Comparison of ENCODE assay signal across 16 mouse cellular contexts in the genomic region with DNA sequence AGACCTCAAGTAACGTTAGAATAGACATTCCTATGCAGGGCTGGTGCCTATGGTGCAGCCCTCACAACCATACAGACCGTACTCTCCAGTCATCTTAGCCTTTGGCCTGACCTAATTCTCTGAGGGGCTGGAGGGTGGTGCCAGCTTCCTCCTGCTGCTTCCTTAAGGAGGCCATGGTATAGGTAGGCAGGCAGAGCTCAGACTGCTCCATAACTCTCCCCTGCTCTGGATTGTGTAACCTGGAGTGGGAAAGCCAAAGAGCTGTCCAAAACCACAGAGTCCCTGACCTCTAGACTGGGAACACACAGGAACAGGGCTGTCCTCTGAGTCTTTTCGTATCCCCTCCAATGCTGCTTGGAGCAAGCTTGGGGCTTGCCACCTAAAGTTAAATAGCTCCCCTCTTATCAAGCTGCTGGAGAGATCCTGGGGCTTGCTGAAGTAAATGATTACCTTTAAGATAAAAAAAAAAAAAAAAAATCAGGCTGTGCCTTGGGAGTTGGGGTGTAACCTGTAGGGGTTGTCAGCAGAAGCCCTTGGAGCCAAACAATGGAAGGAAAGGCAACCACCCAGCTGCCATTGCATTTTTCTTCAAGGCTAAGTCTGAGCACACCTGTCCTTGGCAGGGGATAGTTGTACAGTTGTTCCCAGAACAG. TPM values are rescaled to one million over a fixed set of nuclear protein-coding genes. Genes with fewer than 3 reads are reported as not detected.
DNase-seq lines count a peak whose midpoint lies in the region; ATAC-seq and TF ChIP-seq lines count a peak whose summit lies in the region.
"Had no signal": no experiment of that assay in that cellular context is flagged by ENCODE, and none has a peak within 500 bp of the region (broad histone marks: within the 10 kb centered on the region; RNA-seq: fewer than 3 reads in every experiment).

No protein-coding gene starts in this region.

- ATAC-seq in liver, embryonic 13.5 days (ENCODE audit: low read depth), result peak; percentile 52
- ATAC-seq: forebrain, embryonic 14.5 days; inflammation-experienced regulatory T-cells, adult 6 months had no signal

- no peak for TF ChIP-seq POLR2A in myocyte (IDR thresholded peaks at IDR 0.05; ENCODE audit: insufficient read length, low read depth)

- 62% methylated on average over 3 of the region's 3 CpGs for WGBS in liver, embryonic 13.5 days (ENCODE audit: insufficient replicate concordance)

- H3K4me3 ChIP-seq in liver, embryonic 13.5 days (replicated peaks), result no peak overlapping the region
- no peak overlapping the region for H3K4me3 ChIP-seq in myocyte
- no peak overlapping the region for H3K4me3 ChIP-seq in gastrocnemius, adult 2 months
- H3K4me3 ChIP-seq: embryonic facial prominence, embryonic 15.5 days; limb, embryonic 15.5 days had no signal

- no peak overlapping the region for H3ac ChIP-seq in myocyte (ENCODE audit: control insufficient read depth, insufficient read length)

- H3K27ac ChIP-seq in liver, embryonic 13.5 days, result peak overlapping the region; percentile 34; the same call in 1 of the 2 replicates
- H3K27ac ChIP-seq in gastrocnemius, adult 2 months, result no peak overlapping the region
- H3K27ac ChIP-seq: embryonic facial prominence, embryonic 15.5 days; limb, embryonic 15.5 days had no signal

- no peaks in the 10 kb centered on the region for H3K79me2 ChIP-seq in myocyte (ENCODE audit: control insufficient read depth, insufficient read depth)

- no peaks in the 10 kb centered on the region for H3K36me3 ChIP-seq in liver, embryonic 13.5 days
- H3K36me3 ChIP-seq in myocyte (ENCODE audit: control insufficient read depth, insufficient read depth), result no peaks in the 10 kb centered on the region
- H3K36me3 ChIP-seq: embryonic facial prominence, embryonic 15.5 days; limb, embryonic 15.5 days had no signal

- intact Hi-C loops in heart, postnatal 14 days (cut with DNase I), result no loop called here
- intact Hi-C loops in gastrocnemius, adult 2 months (cut with DNase I), result no loop called here

- TF ChIP-seq CTCF in gastrocnemius, adult 2 months (IDR thresholded peaks at IDR 0.05), result no peak

- DNase-seq in adrenal gland, adult 2 months, result peak; percentile 71
- no peak for DNase-seq in adrenal gland, postnatal 4 days (ENCODE audit: low spot score in 2 of 2)
- peak; percentile 67 for DNase-seq in adipocyte (ENCODE audit: low spot score)
- DNase-seq in liver, embryonic 13.5 days, result no peak
- no peak for DNase-seq in heart, postnatal 14 days
- DNase-seq in layer of hippocampus, adult 9-11 months, result no peak
- no peak for DNase-seq in gastrocnemius, adult 2 months
- DNase-seq: cerebellum, adult 11-12 months; heart, postnatal 36 days had no signal

- H3K4me1 ChIP-seq in liver, embryonic 13.5 days (replicated peaks), result peaks cover 25% of the 10 kb centered on the region

- H3K4me2 ChIP-seq in liver, embryonic 13.5 days, result no peak overlapping the region
- H3K4me2 ChIP-seq in myocyte (ENCODE audit: low read depth), result peak overlapping the region; percentile 40
- H3K4me2 ChIP-seq: embryonic facial prominence, embryonic 15.5 days; limb, embryonic 15.5 days had no signal

- no peaks in the 10 kb centered on the region for H3K9me3 ChIP-seq in liver, embryonic 13.5 days (replicated peaks)
- H3K9me3 ChIP-seq: embryonic facial prominence, embryonic 15.5 days; limb, embryonic 15.5 days had no signal

- H3K27me3 ChIP-seq in liver, embryonic 13.5 days, result peaks cover 40% of the 10 kb centered on the region
- no peaks in the 10 kb centered on the region for H3K27me3 ChIP-seq in myocyte (ENCODE audit: control insufficient read depth, insufficient read depth, insufficient read length)

- no peak overlapping the region for H3K9ac ChIP-seq in liver, embryonic 13.5 days
- H3K9ac ChIP-seq: embryonic facial prominence, embryonic 15.5 days; limb, embryonic 15.5 days had no signal

TF ChIP-seq in myocyte, 11 proteins besides CTCF, POLR2A, EP300 and RAD21:
- TF ChIP-seq MAX (IDR thresholded peaks at IDR 0.05; ENCODE audit: low read depth) (no peak), SRF (IDR thresholded peaks at IDR 0.05; ENCODE audit: control insufficient read depth, insufficient read length, low read depth) (no peak), MYOD1 (IDR thresholded peaks at IDR 0.05; ENCODE audit: control insufficient read depth in 1 of 3, insufficient read length in 2 of 3, low read depth in 2 of 3) (peak in 1 of 3 experiments; percentile 8)
TF ChIP-seq in myocyte: peak in this region for 1.

RNA-seq across cellular contexts. Expression of a gene that starts 9.3 kb away (rescaled TPM):
- 10 to 100 TPM; 12.3 to 15.2 TPM for total RNA-seq in adrenal gland, adult 2 months (2021)
- 11.5 and 14.6 TPM in 2 replicates for polyA plus RNA-seq in adrenal gland, adult 2 months (2012; rRNA removed)
- 10 to 100 TPM; 11.1 to 12.2 TPM for total RNA-seq in adrenal gland, postnatal 4 days (2021)
- 0.51 and 0.72 TPM in 2 replicates for polyA plus RNA-seq in liver, embryonic 13.5 days (2015; fragmentation: Nextera tagmentation; extraction: Ambion mirVana)
- 33.9 TPM for polyA plus RNA-seq in myocyte (2012; fragmentation: generic; extraction: Trizol)
- 10 to 100 TPM; 10.2 to 10.3 TPM for total RNA-seq in heart, postnatal 14 days (2021)
- 10 to 100 TPM; 75.0 to 87.5 TPM for total RNA-seq in gastrocnemius, adult 2 months (2021)
- polyA plus RNA-seq: inflammation-experienced regulatory T-cells, adult 6 months had no signal

RNA-seq across cellular contexts. Expression of a gene that starts 23.5 kb away (rescaled TPM):
- under 1 TPM in 1 of 2 experiments, not detected in 1; 0.55 TPM for total RNA-seq in adrenal gland, adult 2 months (2021)
- 0.40 and 0.66 TPM in 2 replicates for polyA plus RNA-seq in adrenal gland, adult 2 months (2012; rRNA removed)
- total RNA-seq in adrenal gland, postnatal 4 days (2021), result 1 to 10 TPM in 1 of 2 experiments, under 1 TPM in 1; 0.56 to 1.2 TPM
- polyA plus RNA-seq in liver, embryonic 13.5 days (2015; fragmentation: Nextera tagmentation; extraction: Ambion mirVana), result 0.19 TPM in 1 of 2 replicates, not detected in the other
- 0.06 TPM for polyA plus RNA-seq in myocyte (2012; fragmentation: generic; extraction: Trizol)
- under 1 TPM in 1 of 2 experiments, not detected in 1; 0.69 TPM for total RNA-seq in heart, postnatal 14 days (2021)
- under 1 TPM in 1 of 2 experiments, not detected in 1; 0.67 TPM for total RNA-seq in gastrocnemius, adult 2 months (2021)
- total RNA-seq: common myeloid progenitor, adult 5-6 weeks; megakaryocyte-erythroid progenitor cell, adult 5-6 weeks had no signal
- polyA plus RNA-seq: inflammation-experienced regulatory T-cells, adult 6 months had no signal

RNA-seq across cellular contexts. Expression of a gene that starts 28.6 kb away (rescaled TPM):
- 10 to 100 TPM; 32.8 to 33.0 TPM for total RNA-seq in adrenal gland, adult 2 months (2021)
- 4.9 and 5.6 TPM in 2 replicates for polyA plus RNA-seq in adrenal gland, adult 2 months (2012; rRNA removed)
- total RNA-seq in adrenal gland, postnatal 4 days (2021), result 10 to 100 TPM; 31.1 to 31.7 TPM
- 27.7 and 32.0 TPM in 2 replicates for polyA plus RNA-seq in liver, embryonic 13.5 days (2015; fragmentation: Nextera tagmentation; extraction: Ambion mirVana)
- 36.9 TPM for polyA plus RNA-seq in myocyte (2012; fragmentation: generic; extraction: Trizol)
- 10 to 100 TPM; 24.6 to 25.8 TPM for total RNA-seq in heart, postnatal 14 days (2021)
- total RNA-seq in gastrocnemius, adult 2 months (2021), result 10 to 100 TPM; 22.7 to 27.6 TPM

RNA-seq across cellular contexts. Expression of a gene that starts 28.9 kb away (rescaled TPM):
- 1 to 10 TPM in 1 of 2 experiments, under 1 TPM in 1; 0.83 to 1.4 TPM for total RNA-seq in adrenal gland, adult 2 months (2021)
- polyA plus RNA-seq in adrenal gland, adult 2 months (2012; rRNA removed), result 0.30 and 0.56 TPM in 2 replicates
- 1 to 10 TPM; 5.3 to 5.8 TPM for total RNA-seq in adrenal gland, postnatal 4 days (2021)
- polyA plus RNA-seq in liver, embryonic 13.5 days (2015; fragmentation: Nextera tagmentation; extraction: Ambion mirVana), result 5.7 and 7.0 TPM in 2 replicates
- 7.2 TPM for polyA plus RNA-seq in myocyte (2012; fragmentation: generic; extraction: Trizol)
- 1 to 10 TPM; 1.2 to 1.4 TPM for total RNA-seq in heart, postnatal 14 days (2021)
- under 1 TPM; 0.31 to 0.33 TPM for total RNA-seq in gastrocnemius, adult 2 months (2021)

Comparison
In these comparisons a context has a peak if more than half of its experiments do, and no peak if none do; other contexts are left out.
1. DNase-seq: peak in adrenal gland, adult 2 months (single experiment) and adipocyte (single experiment); none in adrenal gland, postnatal 4 days (0 of 2), liver, embryonic 13.5 days (single experiment), heart, postnatal 14 days (0 of 2), layer of hippocampus, adult 9-11 months (single experiment) and gastrocnemius, adult 2 months (single experiment).
2. RNA of a gene that starts 9.3 kb away (total RNA-seq): 75.0 to 87.5 TPM in gastrocnemius, adult 2 months; 12.3 to 15.2 TPM in adrenal gland, adult 2 months, 11.1 to 12.2 TPM in adrenal gland, postnatal 4 days and 10.2 to 10.3 TPM in heart, postnatal 14 days; every median in the first group is over 4 times any median in the second.